9 mouse cellular contexts compared by ENCODE assay signal in genomic region chr8:26622311-26623052, GRCm38 (mm10).
DNase-seq lines count a peak whose midpoint lies in the region; ATAC-seq lines count a peak whose summit lies in the region.
"Had no signal": no experiment of that assay in that cellular context is flagged by ENCODE, and none has a peak within 500 bp of the region (broad histone marks: within the 10 kb centered on the region; RNA-seq: fewer than 3 reads in every experiment).

No protein-coding gene starts in this region.

- peak overlapping the region; percentile 63 for H3K27ac ChIP-seq in forebrain, embryonic 10.5 days
- H3K27ac ChIP-seq in limb, embryonic 10.5 days: no peak overlapping the region

- intact Hi-C loops in left cerebral cortex, postnatal 4 days (cut with DNase I): no loop called here

- H3K36me3 ChIP-seq in forebrain, embryonic 10.5 days (replicated peaks): no peaks in the 10 kb centered on the region
- H3K36me3 ChIP-seq in limb, embryonic 10.5 days: no peaks in the 10 kb centered on the region

- peak; percentile 3 for DNase-seq in left cerebral cortex, postnatal 4 days
- DNase-seq in left cerebral cortex, adult 11 months (ENCODE audit: low spot score): no peak
- DNase-seq in forebrain, embryonic 10.5 days (ENCODE audit: extremely low spot score, low spot score): no peak
- DNase-seq in limb, embryonic 10.5 days (ENCODE audit: low spot score): no peak
- DNase-seq in retina, postnatal 1 day: peak; percentile 52
- no peak for DNase-seq in gastrocnemius, postnatal 25 days
- no peak for DNase-seq in frontal cortex, postnatal 14 days (ENCODE audit: low spot score in 2 of 2)
- DNase-seq: adrenal gland, postnatal 14 days had no signal

- peak overlapping the region; percentile 26; the same call in 1 of the 2 replicates for H3K4me3 ChIP-seq in forebrain, embryonic 10.5 days
- H3K4me3 ChIP-seq in limb, embryonic 10.5 days: 0 out of 2 replicates have a peak overlapping the region, but pooled peaks have one; percentile 15

- no peak for ATAC-seq in frontal cortex, adult (ENCODE audit: low TSS enrichment)

- H3K27me3 ChIP-seq in forebrain, embryonic 10.5 days (ENCODE audit: poor library complexity, severe bottlenecking): 0 out of 2 replicates have a peak, but pooled peaks cover 3% of the 10 kb centered on the region
- peaks cover 38% of the 10 kb centered on the region for H3K27me3 ChIP-seq in limb, embryonic 10.5 days (ENCODE audit: low read depth, poor library complexity, severe bottlenecking)

- peaks cover 32% of the 10 kb centered on the region for H3K4me1 ChIP-seq in forebrain, embryonic 10.5 days
- peaks cover 31% of the 10 kb centered on the region for H3K4me1 ChIP-seq in limb, embryonic 10.5 days

- 27% methylated on average over 12 of the region's 12 CpGs for WGBS in forebrain, embryonic 10.5 days
- 11% methylated on average over 12 of the region's 12 CpGs for WGBS in limb, embryonic 10.5 days

- H3K9me3 ChIP-seq in forebrain, embryonic 10.5 days: no peaks in the 10 kb centered on the region
- no peaks in the 10 kb centered on the region for H3K9me3 ChIP-seq in limb, embryonic 10.5 days (replicated peaks)

Comparison
In these comparisons a context has a peak if more than half of its experiments do, and no peak if none do; other contexts are left out.
1. DNase-seq: peak in left cerebral cortex, postnatal 4 days (single experiment) and retina, postnatal 1 day (single experiment); none in left cerebral cortex, adult 11 months (single experiment), forebrain, embryonic 10.5 days (single experiment), limb, embryonic 10.5 days (single experiment), gastrocnemius, postnatal 25 days (single experiment) and frontal cortex, postnatal 14 days (0 of 2).